Mouse (Mus musculus) heart, postnatal 14 days (tissue): ENCODE data around the gene Inpp4a. TPM values are rescaled to one million over a fixed set of nuclear protein-coding genes. Genes with fewer than 3 reads are reported as not detected.

Source experiments
- DNase-seq, 2 experiments: peaks; one replicate each; pipeline ENCODE4 v3.0.0; 2021 to 2022
- intact Hi-C: fragments of 180-260 bp; cut with DNase I; formaldehyde crosslinking; loops from one replicate; pipeline ENCODE4 v1.15.1; 2025
- total RNA-seq, 2 experiments: library from RNA; stranded (reverse); gene quantifications; 2 replicates each; pipeline ENCODE4 v1.2.3; 2021

Gene Inpp4a
- total RNA-seq, 2 experiments from 2014 or later, result 17.2 to 17.3 TPM

DNA sequence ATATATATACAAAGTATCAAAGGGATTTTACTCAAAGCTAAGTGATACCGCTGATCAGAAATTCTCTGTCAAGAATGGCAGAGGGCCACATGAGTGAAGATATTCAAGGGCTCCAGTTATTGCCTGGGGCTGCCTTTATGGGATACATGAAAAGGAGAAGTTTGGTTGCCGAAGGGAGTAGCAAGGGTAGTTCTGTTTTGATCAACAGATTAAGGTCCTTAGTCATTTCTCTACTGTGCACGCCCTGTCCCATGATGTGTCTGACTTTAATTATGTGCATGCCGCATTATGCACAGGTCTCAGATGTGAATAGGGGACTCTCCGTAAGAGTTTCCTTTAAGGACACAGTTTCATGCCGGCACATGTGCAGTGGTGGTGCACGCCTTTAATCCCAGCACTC, 157.9 kb downstream of the Inpp4a start:
- intact Hi-C loops, result no loop called here
- DNase-seq, result no peak

Other genes with a start within 250 kb of the Inpp4a start
- under 1 TPM; 0.24 to 0.32 TPM for gene Cnga3, start 85.4 kb upstream of the Inpp4a start, total RNA-seq
- 10 to 100 TPM; 86.9 to 98.1 TPM for gene Coa5, start 130.2 kb downstream of the Inpp4a start, total RNA-seq
- 10 to 100 TPM; 32.6 to 33.7 TPM for gene Unc50, start 130.3 kb downstream of the Inpp4a start, total RNA-seq
- 10 to 100 TPM; 16.2 to 16.9 TPM for gene Mgat4a, start 241.2 kb downstream of the Inpp4a start, total RNA-seq